Mouse (Mus musculus) hindbrain, embryonic 12.5 days (tissue): ENCODE data around the gene Rnaset2b. TPM values are rescaled to one million over a fixed set of nuclear protein-coding genes. Genes with fewer than 3 reads are reported as not detected.
"Not testable (repeated sequence)": the region's sequence is repeated elsewhere in the genome, so short reads cannot be mapped to it uniquely, and the experiment has no call there.

ENCODE experiments used
- ATAC-seq: fragments of 200-750 bp; cut with Nextera tagmentation; 2 replicates; pipeline ENCODE4 v1.8.0; 2017; ENCODE audit warnings: moderate TSS enrichment; ENCODE audit not compliant: low FRiP score
- H3K27ac ChIP-seq: fragments of 300-500 bp; sonication (generic); 2 replicates; pipeline ENCODE4 v1.5.1; 2016; ENCODE audit warnings: mild to moderate bottlenecking
- H3K27me3 ChIP-seq: fragments of 300-500 bp; sonication (generic); 2 replicates; pipeline ENCODE4 v1.6.1; 2016; ENCODE audit warnings: mild to moderate bottlenecking
- H3K36me3 ChIP-seq: fragments of 300-500 bp; sonication (generic); 2 replicates; pipeline ENCODE4 v1.6.1; 2016; ENCODE audit warnings: mild to moderate bottlenecking
- H3K4me1 ChIP-seq: fragments of 300-500 bp; sonication (generic); 2 replicates; pipeline ENCODE4 v1.6.1; 2016
- H3K4me2 ChIP-seq: fragments of 300-500 bp; sonication (generic); replicated peaks from 2 replicates; pipeline ENCODE4 v1.6.1; 2016; ENCODE audit warnings: mild to moderate bottlenecking
- H3K4me3 ChIP-seq: fragments of 300-500 bp; sonication (generic); 2 replicates; pipeline ENCODE4 v1.5.1; 2016; ENCODE audit warnings: mild to moderate bottlenecking
- H3K9ac ChIP-seq: fragments of 300-500 bp; sonication (generic); 2 replicates; pipeline ENCODE4 v1.6.1; 2016; ENCODE audit warnings: mild to moderate bottlenecking, moderate library complexity
- H3K9me3 ChIP-seq: fragments of 300-500 bp; sonication (generic); replicated peaks from 2 replicates; pipeline ENCODE4 v1.6.1; 2016; ENCODE audit warnings: mild to moderate bottlenecking
- WGBS: fragments of 180-500 bp; shearing (Covaris S2); methylation state at CpG from one replicate; pipeline ENCODE4 v1.1.7; 2016; 5-methylcytosine and 5-hydroxymethylcytosine counted together
- polyA plus RNA-seq: library from polyadenylated mRNA; unstranded; fragments of >200 nt; fragmentation: Nextera tagmentation; extraction: Ambion mirVana; gene quantifications from 2 replicates; pipeline ENCODE4 v1.2.1, GENCODE M21; 2016

Rnaset2b gene
- polyA plus RNA-seq, 1 experiment from 2014 or later: 126 TPM

DNA sequence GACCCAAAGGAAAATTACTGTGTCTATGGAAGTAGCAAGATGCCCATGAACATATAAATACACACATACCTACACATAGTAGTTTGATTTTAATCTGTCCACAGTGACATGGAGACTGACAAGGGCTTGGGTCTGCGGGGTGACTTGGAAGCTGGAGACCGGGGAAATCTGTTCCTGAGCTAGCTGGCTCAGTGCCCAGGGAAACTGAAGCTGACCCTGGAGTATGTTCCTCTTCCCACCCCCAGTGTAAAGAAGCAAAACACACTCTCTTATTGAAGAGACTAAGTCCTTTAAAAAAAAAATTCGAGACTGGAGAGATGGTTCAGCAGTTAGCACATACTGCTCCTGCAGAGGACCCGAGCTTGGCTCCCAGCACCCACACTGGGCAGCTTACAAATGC lies 7.5 kb upstream of the Rnaset2b start:
- H3K27ac ChIP-seq, ATAC-seq, H3K27me3 ChIP-seq, H3K9me3 ChIP-seq, H3K36me3 ChIP-seq, H3K4me2 ChIP-seq, H3K4me1 ChIP-seq, H3K4me3 ChIP-seq, H3K9ac ChIP-seq: not testable (repeated sequence)
- 79% methylated on average over 4 of the region's 4 CpGs for WGBS

DNA sequence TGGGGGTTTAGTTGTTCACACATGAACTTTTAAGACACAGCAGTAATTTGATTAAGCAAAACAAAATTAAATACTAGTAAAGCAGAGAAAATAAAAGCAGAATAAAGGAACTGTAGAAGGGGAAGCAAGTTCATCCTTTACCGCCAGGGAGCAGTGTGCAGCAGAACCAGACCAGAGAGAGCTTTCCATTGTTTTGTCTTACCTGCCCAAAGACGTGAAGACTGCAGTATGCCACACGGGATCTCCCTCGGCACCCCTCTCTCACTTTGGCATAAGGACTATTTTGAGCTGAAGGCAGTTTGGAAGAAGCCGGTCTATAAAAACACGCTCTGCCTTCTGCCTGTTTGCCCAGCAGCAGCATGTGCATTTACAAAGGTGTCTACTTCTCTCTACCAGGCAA lies 5.1 kb upstream of the Rnaset2b start:
- H3K9me3 ChIP-seq, H3K27ac ChIP-seq, H3K4me3 ChIP-seq, H3K9ac ChIP-seq, H3K27me3 ChIP-seq, ATAC-seq, H3K4me2 ChIP-seq, H3K4me1 ChIP-seq, H3K36me3 ChIP-seq: not testable (repeated sequence)
- 19% methylated on average over 6 of the region's 6 CpGs for WGBS

DNA sequence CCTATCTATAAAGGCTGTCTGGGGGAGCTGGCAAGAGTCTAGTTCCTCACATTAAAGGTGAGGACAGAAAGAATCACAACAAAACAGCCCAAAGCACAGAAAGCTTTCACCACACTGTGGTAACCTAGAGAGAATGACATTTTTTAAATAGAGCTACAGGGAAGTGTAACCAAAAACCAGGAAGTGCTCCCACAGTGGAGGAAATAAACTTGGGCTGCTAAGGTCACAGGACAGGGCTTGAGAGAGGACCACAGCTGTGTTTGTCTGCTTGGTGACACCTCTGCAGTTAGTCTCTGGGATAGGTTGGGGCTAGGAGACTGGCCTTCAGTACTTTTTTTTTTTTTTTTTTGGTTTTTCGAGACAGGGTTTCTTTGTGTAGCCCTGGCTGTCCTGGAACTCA lies 2.8 kb upstream of the Rnaset2b start:
- H3K4me1 ChIP-seq: not testable (repeated sequence)

DNA sequence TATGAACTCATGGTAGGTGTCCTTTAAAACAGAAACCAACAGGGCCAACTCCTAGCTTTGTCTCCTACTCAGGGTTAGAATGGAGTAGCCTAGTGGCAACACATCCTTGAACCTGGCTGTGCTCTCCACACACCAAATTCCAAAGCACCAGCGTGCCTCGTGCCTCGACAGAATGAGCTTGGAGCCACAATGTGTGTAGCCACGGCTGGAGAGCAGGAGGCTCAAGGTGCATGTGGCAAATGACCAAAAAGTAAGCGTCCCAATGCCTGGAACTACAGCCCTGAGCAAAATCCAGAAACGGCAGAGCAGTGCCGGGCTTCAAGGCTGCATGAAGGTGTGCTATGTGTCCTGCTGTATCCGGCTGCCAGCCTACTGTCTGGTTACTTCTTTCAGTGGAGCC lies 804 bp downstream of the Rnaset2b start:
- not testable (repeated sequence) for H3K36me3 ChIP-seq, H3K4me1 ChIP-seq, H3K27ac ChIP-seq, H3K4me2 ChIP-seq, ATAC-seq, H3K27me3 ChIP-seq, H3K4me3 ChIP-seq, H3K9ac ChIP-seq, H3K9me3 ChIP-seq
- 86% methylated on average over 7 of the region's 8 CpGs for WGBS

More for the DNA sequence above, 2.8 kb upstream of the Rnaset2b start:
- not testable (repeated sequence) for H3K4me2 ChIP-seq, H3K4me3 ChIP-seq, H3K27ac ChIP-seq, H3K9ac ChIP-seq, H3K27me3 ChIP-seq, H3K9me3 ChIP-seq, H3K36me3 ChIP-seq, ATAC-seq
- WGBS: no CpG with 5 or more reads among the region's 1 CpGs

DNA sequence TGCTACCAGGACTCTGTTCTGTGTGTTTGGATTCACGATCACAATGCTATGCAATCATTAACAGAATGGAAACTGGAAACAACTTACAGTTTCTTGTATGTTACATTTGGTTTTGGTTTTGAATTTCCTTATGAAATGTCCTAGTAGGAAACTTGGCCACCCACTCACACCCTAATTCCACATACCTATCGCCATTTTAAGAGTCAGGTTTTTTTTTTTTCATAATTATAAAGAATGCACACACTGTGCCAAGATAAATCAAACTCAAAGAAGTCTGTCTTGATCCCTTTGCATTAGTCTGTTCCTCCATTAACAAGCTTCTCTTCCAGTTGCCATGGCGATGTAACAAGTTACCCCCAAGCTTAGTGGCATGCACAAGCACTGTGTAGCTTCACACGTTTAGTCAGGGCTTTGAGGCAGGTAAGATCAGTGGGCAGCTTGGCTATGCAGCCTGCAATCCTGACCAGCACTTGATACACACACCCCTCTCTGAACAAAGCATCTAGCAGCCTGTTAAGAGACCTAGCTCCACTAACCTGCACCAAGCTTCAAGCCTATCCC lies 2.5 kb downstream of the Rnaset2b start:
- not testable (repeated sequence) for H3K36me3 ChIP-seq, H3K4me1 ChIP-seq, H3K27ac ChIP-seq, H3K9me3 ChIP-seq, H3K27me3 ChIP-seq, H3K4me3 ChIP-seq, H3K9ac ChIP-seq, H3K4me2 ChIP-seq, ATAC-seq
- 66% methylated on average over 4 of the region's 4 CpGs for WGBS

DNA sequence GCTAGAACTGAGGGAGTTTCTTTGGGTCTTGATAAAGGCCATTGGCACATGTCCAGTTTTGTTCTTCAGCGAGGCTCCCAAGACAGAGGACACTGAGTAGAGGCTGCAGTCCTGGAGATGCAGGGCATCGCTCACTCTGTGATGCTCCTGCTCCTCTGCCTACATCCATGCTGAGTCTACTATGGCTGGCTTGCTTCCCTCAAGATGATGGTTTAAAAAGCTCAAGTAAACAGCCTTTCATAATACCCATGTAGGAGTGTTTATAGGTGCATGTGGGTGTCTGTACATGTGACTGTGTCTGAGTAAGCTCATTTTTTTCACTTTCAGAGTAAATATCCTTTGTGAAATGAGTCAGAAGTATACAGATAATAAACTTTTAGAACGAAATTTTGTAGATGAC lies 4.6 kb downstream of the Rnaset2b start:
- ATAC-seq: not testable (repeated sequence)

DNA sequence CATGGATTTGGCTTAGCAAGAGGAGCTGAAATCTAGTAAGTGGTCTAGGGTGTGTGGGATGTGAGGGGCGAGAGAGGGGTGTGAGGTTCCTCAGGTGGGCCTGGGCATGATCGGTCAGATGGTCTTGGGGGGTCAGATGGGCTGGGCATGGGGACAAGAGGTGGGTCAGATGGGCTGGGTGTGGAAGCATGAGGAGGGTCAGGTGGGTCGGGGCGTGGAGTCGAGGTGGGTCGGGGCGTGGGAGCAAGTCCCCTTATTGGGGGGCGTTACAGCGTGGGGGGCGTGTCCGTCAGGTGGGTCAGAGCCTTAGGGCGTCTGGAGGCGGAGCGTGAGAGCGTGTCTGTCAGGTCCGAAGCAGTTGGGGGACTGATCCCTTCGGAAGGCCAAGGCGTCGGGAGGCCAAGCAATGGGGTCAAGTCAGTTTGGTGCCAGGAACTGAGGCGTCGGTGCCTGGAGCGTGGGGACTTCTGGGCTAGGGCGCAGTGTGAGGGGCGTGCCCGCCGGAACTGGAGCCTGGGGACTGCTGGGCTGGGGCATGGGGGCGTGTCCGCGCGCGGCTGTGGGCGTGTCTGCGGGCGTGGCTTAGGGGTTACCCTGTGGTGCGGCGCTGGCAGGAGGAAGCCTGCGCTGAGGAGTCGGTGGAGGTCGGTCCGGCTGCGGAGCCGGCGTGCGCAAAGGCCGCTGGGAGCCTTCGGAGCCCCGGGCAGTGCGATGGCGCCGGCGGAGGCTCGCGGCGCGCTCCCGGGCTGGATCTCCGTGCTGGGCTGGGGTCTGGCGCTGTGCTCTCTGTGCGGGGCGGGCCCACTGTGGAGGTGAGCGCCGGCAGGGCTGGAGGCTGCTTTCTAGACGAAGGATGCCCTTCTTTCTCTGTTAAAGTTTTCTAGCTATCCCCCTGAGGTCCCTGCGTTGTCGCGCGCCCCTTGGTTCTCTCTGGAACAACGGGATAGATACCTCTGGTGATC lies 8.1 kb downstream of the Rnaset2b start, which contains the start of gene Gm49721:
Gene Gm49721, plus strand, starts transcription at position 618 of the 962 bp plus-strand sequence.
- H3K4me1 ChIP-seq, H3K9me3 ChIP-seq, H3K36me3 ChIP-seq, H3K27me3 ChIP-seq, H3K27ac ChIP-seq: not testable (repeated sequence)
- WGBS: 1% methylated on average over 45 of the region's 68 CpGs
- peak; percentile 98 for ATAC-seq
- Histone ChIP-seq H3K4me3 (peak within 1 kb of the TSS; percentile 50), H3K9ac (peak within 1 kb of the TSS; percentile 62), H3K4me2 (peak within 1 kb of the TSS; percentile 54)

More for the DNA sequence above, 4.6 kb downstream of the Rnaset2b start:
- H3K9me3 ChIP-seq, H3K36me3 ChIP-seq, H3K4me3 ChIP-seq, H3K9ac ChIP-seq, H3K27ac ChIP-seq, H3K4me1 ChIP-seq, H3K4me2 ChIP-seq, H3K27me3 ChIP-seq: not testable (repeated sequence)
- WGBS: 79% methylated on average over 3 of the region's 3 CpGs

DNA sequence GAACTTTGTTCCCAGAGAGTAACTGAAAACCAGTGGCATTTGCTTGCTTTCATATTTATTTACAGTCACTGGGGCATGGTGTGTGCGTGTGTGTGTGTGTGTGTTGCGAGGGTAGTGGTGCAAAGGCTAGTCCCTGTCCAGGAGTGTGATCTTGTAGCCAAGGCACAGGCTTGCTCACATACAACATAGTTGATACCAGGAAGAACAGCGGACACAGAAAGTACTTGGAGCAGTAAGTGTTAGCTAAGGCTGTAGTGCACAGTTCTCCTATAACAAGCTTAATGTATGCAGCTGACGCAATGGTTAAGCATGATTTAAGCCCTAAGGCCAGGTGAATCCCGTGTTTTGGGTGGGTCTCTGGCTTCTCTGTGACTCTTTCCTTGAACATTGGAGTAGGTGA lies 8.9 kb downstream of the Rnaset2b start:
- H3K27ac ChIP-seq: not testable (repeated sequence)

DNA sequence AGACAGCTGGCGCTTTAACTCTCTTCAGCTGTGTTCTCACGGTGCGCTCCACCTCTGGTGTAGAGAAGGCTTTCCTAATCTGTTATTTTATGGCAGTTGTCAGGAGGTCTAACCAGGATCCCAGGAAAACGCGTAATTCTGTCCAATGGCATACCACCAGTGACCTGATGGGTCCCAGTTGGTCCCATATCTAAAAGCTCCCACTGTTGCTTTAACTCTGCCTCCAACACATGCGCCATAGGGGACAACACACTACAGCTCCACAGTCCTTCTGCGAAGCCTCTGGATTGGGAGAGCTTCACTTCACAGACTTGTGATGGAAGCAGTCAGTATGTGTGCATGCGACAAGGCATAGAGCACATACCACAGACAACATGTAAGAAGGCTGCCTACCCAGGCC lies 9.7 kb downstream of the Rnaset2b start:
- H3K9ac ChIP-seq, H3K4me2 ChIP-seq, ATAC-seq, H3K4me1 ChIP-seq, H3K27ac ChIP-seq, H3K4me3 ChIP-seq, H3K36me3 ChIP-seq, H3K9me3 ChIP-seq, H3K27me3 ChIP-seq: not testable (repeated sequence)
- 99% methylated on average over 5 of the region's 8 CpGs for WGBS

More for the DNA sequence above, 8.9 kb downstream of the Rnaset2b start:
- H3K27me3 ChIP-seq, H3K9me3 ChIP-seq, H3K4me1 ChIP-seq, H3K36me3 ChIP-seq: not testable (repeated sequence)
- Histone ChIP-seq H3K9ac (peak overlapping the region; percentile 62; the same call in 1 of the 2 replicates), H3K4me3 (peak overlapping the region; percentile 50), H3K4me2 (peak overlapping the region; percentile 54)
- peak; percentile 30; the same call in 1 of the 2 replicates for ATAC-seq
- 30% methylated on average over 5 of the region's 5 CpGs for WGBS

DNA sequence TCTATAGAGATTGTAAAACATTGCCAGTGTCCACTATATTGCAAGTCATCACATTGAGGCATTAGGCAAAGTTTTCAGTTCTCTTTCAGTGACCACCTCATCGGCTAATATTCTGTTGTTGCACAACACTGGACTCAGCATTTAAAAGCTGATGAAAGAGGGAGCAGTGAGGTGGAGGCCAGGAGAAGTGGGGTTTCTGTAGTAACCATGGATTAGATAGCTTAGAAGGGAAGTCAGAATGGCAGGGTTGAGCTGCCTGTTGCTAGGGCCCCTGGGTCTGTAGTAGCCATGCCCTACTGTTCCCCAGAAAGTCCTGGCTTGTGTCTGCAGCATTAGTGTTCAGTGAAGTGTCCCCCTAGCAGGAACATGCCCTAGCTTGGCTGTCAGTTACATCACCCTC lies 15.7 kb downstream of the Rnaset2b start:
- not testable (repeated sequence) for ATAC-seq, H3K27ac ChIP-seq, H3K4me3 ChIP-seq, H3K4me1 ChIP-seq, H3K9me3 ChIP-seq, H3K9ac ChIP-seq, H3K36me3 ChIP-seq, H3K4me2 ChIP-seq, H3K27me3 ChIP-seq
- WGBS: 100% methylated on average over 1 of the region's 1 CpGs

DNA sequence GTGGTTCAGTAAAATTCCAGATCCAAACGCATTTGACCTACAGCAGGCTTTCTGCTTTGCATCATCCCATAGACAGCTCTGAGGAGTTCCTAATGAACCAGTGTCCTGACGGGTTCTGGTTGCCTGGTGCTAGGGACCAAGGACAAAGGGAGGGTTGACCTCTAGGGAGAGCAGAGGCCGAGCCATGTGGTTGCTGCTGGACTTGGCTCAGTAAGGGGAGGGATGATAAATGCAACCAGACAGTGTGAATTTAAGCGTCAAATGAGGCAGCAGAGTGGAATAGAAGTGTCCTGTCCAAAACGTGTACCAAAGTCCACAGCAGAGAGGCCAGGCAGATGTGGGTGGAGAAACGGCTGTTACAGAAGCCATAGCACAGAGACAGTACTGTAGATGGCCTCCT lies 25.1 kb downstream of the Rnaset2b start:
- not testable (repeated sequence) for H3K4me2 ChIP-seq, H3K27me3 ChIP-seq, H3K36me3 ChIP-seq, H3K27ac ChIP-seq, ATAC-seq, H3K4me3 ChIP-seq, H3K9me3 ChIP-seq, H3K4me1 ChIP-seq, H3K9ac ChIP-seq
- WGBS: no CpG with 5 or more reads among the region's 6 CpGs

DNA sequence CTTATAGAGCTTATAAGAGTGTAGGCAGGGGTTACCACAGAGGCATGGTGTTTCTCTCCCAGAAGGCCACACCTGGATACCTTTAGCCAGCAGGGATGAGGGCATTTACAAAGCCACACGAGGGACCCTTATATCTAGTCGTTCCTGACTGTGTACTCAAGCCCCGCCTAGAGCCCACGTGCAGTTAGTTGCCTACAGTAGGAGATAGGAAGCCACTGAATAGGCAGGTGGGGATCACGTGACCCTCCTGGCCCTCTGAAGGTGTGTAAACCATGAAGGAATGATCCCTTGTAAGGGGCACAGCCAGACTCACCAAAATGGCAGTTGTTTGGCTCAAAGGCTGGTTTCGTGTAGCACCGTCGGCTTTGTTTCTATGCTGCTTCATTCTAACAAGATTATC lies 26.4 kb downstream of the Rnaset2b start:
- not testable (repeated sequence) for H3K27me3 ChIP-seq, H3K4me2 ChIP-seq, H3K27ac ChIP-seq, H3K4me1 ChIP-seq, H3K9ac ChIP-seq, ATAC-seq, H3K36me3 ChIP-seq, H3K4me3 ChIP-seq, H3K9me3 ChIP-seq
- WGBS: 92% methylated on average over 8 of the region's 8 CpGs
